Mouse (Mus musculus): ENCODE results near the gene Chchd2.
"Not testable (repeated sequence)": the region's sequence is repeated elsewhere in the genome, so short reads cannot be mapped to it uniquely, and the experiment has no call there.

Gene Chchd2

DNA sequence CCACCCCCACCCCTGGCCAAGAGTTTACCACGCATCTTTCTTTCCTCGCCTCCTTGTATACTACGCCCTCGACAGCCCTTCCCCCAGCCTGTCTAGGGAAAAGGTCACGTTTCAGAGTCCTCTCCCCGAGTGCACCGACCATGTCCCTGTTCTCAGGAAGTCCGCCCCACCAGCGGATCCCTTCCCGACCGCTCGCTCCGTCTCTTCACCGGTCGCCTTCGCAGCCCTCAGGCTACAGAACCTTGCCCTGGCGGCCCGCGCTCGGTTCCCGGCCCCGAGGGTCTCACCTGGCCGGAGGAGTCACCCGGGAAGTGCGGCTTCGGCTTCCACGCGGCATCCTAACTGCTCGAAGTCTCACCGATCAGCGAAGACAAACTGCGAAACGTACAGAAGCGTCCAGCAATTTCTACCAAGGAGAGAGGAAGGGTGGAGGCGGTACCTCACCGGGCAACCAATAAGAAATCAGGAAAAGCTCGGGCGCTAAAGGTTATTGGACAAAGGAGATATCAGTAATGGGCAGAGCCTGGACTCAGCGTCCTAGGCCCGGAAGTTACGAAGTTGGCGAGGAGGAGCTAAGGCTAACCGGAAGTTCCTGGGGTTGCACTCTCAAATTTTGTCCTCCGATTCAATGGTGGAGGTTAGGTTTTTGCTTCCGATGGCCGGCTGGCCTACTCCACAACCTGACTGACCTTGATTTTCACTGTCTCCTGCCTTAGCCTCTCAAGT is at the start of gene Chchd2:
Gene Chchd2, minus strand, starts transcription at position 560 of the 726 bp plus-strand sequence.
- peak; percentile 86 for DNase-seq (ENCODE audit: low spot score)

DNA sequence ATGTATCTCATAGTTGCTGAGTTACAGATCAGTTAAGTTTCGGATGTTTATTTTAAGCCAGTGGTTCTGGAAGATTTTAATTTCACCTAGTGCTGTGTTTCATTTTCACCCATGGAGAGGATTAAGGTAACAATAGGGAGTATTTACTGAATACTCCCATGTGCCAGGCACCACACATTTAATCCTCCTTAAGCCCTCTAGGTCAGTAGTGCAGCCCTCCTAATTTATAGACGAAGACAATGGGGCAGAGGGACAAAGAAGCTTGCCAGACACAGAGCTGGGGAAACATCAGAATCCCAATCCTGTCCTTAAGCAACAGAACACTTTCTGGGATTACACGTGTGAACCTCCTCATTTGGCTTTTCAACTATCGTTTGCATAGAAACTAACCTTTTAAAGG is 49.7 kb upstream of the Chchd2 start:
- no peak for DNase-seq (ENCODE audit: low spot score)

DNA sequence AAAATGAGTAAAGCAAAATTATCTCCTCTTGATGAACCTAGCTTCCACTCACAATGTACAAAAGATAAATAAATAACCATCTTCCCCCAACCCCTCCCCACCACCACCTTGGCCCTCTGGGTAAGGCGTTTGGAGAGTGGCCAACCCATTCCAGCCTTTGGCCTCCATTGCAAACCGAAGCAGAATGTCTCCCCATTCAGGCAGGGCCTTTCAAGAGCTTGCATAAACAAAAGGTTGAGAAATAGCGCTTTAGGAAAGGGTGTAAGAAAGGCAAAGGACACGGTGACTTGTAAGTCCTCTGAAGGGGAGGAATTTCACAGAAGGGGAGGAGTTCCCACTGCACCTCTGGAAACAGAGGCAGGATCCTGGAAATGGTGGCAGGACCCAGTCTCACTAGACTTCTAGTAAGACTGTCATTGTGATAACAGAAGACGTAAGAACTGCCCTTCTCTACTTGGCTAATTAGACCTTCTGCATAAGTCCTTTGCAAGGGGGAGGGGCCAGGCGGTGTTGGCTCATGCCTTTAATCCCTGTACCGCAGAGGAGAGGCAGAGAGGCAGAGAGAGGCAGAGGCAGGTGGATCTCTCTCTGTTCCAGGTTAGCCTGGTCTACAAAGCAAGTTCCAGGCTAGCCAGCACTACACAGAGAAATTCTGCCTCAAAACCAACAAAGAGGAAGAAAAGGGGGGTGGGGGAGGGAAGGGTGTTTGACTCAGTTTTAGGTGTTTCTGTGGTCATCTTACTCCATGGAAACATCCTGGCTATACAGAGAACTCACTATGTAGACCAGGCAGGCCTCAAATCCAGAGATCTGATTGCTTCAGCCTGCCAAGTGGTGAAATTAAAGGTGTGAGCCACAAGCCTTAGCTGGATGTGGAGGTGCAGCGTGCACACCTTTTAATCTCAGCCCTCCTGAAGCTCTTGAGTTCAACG is 42.9 kb upstream of the Chchd2 start:
- DNase-seq (ENCODE audit: low spot score): no peak

DNA sequence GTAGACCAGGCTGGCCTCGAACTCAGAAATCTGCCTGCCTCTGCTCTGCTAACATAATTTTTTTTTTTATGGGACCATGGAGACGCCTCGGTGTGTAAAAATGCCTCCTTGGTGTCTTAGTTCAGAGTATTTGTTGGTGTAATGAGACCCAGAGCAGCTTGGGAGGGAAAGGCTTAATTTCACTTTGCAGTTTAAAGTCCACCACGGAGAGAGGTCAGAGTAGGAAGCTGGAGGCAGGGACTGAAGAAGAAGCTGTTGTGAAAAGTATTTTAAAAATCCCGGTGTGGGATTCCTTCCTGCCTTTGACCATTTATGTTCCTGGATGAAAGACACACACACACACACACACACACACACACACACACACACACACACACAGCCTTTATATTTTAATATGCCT is 38.7 kb upstream of the Chchd2 start:
- no peak for DNase-seq (ENCODE audit: low spot score)

DNA sequence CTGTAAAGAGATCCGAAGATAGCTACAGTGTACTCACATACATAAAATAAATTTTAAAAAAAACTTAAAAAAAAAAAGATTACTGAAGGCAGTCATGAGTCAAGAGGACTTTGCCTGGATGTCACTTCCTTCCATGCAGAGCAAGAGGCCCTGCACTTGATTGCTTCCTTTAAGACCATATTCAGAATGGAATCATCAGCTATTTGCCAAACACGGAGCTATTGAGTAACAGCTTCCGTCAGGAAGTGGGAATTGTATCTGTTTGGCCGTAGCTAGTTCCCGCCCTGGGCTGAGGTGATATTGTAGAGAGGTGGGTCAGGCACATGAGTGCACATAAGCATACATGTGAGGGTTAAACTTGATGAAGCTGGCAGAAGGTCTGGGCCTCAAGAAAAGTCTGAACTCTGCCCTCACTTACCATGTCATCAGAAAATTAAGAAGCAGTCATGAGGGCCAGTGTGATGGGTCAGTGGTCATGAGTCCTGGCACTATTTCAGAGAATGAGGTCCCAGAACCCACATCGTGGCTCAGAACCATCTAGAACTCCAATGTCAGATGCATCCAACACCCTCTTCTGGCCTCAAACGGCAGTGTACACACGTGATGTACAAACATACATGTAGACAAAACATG is 37.7 kb upstream of the Chchd2 start:
- DNase-seq (ENCODE audit: low spot score): no peak

DNA sequence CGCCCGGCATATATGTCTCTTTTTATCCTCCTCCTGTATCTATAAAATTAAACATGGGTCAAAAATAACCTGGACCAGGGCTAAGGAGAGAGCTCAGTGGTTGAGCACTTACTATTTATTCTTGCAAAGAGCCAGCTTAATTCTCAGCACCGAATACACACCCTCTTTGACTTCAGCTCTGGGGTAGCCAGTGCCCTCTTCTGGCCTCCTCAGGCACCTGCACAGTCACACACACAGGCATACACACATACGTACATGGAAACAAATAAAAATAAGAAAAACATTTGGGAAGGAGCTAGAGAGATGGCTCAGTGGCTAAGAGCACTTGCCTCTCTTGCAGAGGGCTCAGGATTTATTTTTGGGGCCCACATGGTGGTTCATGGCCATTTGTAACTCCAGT is 34.7 kb upstream of the Chchd2 start:
- no peak for DNase-seq (ENCODE audit: low spot score)

DNA sequence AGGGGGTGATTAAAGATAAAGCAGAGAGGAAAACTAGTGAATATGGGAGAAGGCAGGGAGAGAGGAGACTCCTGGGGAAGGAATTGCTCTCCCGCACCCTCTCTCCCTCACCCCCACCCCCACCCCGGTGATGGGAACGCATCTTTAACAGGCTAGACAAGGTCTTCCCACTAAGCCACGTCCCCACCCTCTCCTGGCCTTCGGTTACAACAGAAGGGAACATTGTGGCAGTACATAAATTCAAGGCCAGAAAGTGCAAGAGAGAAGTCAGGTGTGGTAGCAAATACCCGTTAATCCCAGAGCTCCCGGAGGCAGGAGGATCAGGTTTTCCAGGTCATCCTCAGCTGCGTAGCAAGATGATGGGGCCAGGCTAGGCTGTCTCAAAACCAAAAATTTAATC is 32.0 kb upstream of the Chchd2 start:
- DNase-seq (ENCODE audit: low spot score): no peak

DNA sequence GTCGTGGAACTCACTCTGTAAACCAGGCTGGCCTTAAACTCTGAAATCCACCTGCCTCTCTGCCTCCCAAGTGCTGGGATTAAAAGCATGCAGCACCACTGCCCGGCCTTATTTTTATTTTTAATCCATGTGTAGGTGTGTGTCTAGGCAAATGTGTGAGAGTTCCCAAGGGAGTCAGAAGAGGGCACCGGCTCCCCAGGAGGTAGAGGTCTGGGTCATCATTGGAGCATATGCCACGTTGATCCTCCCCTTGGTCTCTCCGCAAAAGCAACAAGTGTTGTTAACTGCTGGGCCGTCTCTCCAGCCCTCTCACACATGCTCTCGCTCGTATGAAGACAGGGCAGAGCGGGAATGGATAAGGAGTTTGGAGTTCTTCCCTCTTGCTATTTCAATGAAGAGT is 31.5 kb upstream of the Chchd2 start:
- no peak for DNase-seq (ENCODE audit: low spot score)

DNA sequence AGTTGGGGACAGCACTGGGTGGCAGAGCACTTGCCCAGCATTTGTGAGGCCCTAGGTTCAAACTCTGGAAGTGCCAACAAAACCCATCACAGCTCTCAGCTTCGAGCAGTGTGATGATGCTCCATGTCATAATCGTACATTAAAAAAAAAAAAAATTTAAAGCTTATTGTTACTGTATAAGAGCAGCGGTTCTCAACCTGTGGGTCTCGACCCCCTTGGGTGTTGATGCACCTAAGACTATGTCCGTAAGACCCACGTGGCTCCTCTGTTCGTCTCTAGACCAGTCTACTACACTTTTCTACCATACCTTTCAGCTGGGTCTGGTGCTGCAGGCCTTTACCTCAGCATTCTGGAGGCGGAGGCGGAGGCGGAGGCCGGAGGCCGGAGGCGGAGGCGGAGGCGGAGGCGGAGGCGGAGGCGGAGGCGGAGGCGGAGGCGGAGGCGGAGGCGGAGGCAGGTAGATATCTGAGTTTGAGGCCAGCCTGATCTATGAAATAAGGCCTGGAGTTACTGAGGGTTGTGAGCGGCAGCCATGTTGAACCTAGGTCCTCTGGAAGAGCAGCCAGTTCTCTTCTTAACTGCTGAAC is 30.9 kb upstream of the Chchd2 start:
- no peak for DNase-seq (ENCODE audit: low spot score)

DNA sequence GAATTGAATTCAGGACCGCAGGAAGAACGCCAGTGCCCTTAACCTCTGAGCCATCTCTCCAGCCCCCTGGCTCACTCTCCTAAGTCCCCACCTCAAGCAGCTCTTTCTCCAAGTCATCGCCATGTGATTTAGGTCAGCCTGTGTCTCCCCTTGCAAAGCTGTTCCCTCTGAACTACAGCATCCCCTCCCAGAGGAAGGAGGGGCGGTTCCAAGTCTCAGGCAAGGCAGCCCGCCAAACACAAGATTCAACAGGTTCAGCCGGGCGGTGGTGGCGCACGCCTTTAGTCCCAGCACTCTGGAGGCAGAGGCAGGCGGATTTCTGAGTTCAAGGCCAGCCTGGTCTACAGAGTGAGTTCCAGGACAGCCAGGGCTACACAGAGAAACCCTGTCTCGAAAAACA is 28.2 kb upstream of the Chchd2 start:
- not testable (repeated sequence) for DNase-seq (ENCODE audit: low spot score)

DNA sequence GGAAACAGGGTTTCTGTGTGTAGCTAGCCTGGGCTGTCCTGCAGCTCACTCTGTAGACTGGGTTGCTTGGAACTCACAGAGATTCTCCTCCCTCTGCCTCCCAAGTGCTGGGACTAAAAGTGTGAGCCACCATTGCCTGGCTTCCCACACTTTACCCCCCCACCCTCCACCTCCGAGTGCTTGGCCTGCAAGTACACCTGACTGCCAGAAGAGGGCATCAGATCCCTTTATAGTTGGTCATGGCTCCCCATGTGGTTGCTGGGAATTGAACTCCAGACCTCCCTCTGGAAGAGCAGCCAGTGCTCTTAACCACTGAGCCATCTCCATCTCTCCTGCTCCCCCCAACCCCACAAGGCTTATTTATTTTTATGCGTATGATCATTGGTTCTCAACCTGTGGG is 26.8 kb upstream of the Chchd2 start:
- no peak for DNase-seq (ENCODE audit: low spot score)

DNA sequence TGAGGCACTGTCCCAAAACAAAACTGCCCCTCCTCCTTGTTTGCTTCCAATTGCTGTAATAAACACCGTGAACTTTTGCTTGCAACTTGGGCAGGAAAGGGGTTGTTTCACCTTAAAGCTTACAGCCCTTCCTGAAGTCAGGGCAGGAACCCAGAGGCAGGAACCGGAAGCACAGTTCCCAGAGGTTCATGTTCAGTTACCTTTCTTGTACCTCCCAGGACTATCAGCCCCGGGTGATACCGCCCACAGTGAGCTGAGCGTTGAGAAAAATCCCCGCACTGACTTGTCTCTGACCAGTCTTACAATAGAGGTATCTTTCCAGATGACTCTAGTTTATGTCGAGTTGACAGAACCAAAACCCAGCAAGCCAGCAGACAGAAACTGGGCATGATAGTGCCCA is 22.3 kb upstream of the Chchd2 start:
- DNase-seq (ENCODE audit: low spot score): no peak

DNA sequence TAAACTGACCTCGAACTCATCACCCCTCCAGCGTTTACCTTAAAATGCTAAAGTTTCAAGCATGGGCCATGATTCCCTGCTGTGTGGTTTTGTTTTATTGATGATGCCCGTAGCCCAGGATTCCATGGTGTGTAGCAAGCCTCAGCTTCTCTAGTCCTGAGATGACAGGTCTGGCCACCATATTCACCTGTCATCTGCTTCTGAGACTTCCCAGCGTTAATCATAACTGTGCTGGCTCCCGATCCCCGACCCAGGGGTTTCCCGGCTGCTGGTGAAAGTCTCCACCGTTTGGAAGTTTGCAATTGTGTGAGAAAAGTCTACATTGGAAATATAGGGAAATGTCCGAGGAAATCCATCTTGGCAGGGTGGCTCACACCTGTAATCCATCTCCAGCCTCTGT is 21.9 kb upstream of the Chchd2 start:
- no peak for DNase-seq (ENCODE audit: low spot score)

DNA sequence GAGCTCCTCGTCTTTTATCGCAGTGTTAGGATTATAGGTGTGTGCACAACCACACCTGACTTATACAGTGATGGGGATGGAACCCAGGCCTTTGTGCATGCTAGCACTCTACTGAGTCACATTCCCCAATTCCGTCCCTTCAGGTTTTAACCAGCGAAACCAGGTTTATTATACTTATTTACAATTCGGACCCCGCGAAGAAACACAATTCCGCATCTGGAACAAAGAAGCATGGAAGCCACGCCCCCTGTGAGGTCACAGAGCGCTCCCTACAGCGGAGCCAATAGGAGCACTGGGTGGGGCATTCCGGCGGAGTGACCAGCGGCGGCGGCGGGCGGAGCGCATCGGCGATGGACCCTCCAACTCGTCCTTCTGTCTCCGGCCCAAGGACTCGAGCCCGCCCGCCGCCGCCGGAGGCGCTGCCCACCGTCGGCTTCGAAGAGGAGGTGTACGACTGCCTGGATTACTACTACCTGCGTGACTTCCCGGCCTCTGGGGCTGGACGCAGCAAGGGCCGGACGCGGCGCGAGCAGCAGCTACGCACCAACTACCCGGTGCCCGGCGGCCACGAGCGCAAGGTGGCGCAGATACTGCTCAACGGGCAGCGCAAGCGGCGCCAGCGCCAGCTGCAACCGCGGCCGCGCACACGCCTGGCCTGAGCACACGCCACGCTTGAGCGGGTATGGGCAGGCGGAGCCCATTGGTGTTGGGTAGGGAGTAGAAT is 21.1 kb upstream of the Chchd2 start, which contains the start of gene Nupr1l:
Gene Nupr1l, plus strand, starts transcription at position 299 of the 724 bp plus-strand sequence.
- DNase-seq (ENCODE audit: low spot score): peak; percentile 97

DNA sequence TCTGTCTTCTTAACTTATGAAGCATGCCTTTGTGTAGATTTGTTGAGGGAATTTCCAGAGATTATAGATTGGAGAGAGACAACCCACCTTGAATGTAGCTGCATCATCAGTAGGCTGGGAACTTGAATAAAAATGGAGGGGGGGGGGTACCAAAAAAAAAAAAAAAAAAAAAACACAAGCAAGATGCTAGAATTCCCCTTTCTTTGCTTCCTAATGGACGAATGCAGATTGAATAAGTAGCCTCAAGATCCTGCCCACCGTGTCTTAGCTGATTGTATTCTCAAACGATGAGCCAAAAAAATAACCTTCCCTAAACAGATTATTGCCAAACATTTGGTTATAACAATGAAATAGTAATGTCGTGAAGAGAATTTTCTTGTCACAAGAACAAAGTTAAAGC is 20.5 kb upstream of the Chchd2 start:
- no peak for DNase-seq (ENCODE audit: low spot score)

DNA sequence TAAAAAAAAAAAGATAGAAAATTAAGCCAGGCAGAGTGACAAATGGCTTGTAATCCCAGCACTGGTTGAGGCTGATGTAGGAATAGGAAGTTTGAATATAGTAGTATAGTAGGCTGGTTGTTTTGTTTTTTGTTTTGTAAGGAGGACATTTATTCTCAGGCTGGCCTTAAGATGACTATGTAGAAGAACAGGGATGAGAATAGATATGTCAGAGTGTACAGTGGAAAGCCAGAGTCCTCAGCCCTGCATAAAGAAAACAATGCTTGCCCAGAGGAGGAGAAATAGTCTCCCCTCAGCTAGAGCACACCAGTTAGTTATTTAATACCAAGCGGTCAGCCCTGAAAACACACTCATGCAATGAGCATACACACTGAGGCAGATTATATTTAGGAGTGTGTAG is 11.2 kb upstream of the Chchd2 start, which contains the start of gene Phkg1:
Gene Phkg1, minus strand, starts transcription at position 101 of the 400 bp plus-strand sequence.
- no peak for DNase-seq (ENCODE audit: low spot score)

DNA sequence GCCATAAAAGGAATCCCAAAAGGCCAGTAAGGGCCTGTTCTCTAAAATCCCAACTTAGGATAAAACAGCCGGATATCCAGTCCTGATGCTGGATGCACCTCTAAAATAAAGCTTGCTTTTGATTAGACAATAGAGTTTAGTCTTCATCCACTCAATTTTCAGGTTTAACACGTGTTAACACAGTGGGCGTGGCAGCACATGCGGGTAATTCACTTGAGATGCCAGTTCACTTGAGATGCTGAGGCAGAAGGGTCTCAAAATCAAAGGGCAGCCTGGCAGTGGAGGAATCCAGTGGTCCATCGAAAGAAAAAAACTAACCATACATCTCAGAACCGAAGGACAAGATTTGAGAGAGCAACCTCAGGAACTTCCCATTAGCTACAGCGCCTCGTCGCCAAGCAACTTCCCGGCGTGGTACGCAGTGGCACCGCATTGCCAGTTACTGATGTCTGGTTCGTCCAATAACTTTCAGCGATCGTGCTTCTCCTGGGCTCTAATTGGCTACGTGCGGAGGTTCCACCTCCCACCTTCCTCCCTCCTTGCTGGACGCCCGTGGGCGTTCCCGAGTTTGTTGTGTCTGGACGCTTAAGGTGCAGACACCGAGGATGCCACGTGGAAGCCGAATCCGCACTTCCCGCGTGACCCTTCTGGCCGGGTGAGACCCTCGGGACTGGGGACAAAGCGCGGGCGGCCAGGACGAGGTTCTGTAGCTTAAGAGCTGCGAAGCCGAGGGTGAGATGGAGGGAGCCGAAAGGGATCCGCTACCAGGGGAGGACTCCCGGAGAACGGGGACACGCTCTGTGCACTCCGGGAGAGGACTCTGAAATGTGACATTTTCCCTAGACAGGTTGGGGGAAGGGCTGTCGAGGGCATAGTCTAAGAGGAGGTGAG is 8.2 kb upstream of the Chchd2 start, which contains the start of gene Zbed5:
Gene Zbed5, plus strand, starts transcription at position 526 of the 891 bp plus-strand sequence.
- DNase-seq (ENCODE audit: low spot score): peak; percentile 86

DNA sequence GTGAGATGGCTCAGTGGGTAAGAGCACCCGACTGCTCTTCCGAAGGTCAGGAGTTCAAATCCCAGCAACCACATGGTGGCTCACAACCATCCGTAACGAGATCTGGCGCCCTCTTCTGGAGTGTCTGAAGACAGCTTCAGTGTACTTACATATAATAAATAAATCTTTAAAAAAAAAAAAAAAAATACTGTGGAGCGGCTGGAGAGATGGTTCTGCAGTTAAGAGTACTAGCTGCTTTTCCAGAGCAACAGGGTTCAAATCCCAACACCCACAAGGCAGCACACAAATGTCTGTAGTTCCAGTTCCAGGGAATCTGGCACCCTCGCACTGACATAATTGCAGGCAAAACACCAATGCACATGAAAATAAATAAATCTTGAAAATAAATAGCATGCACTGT is 3.1 kb upstream of the Chchd2 start:
- not testable (repeated sequence) for DNase-seq (ENCODE audit: low spot score)

DNA sequence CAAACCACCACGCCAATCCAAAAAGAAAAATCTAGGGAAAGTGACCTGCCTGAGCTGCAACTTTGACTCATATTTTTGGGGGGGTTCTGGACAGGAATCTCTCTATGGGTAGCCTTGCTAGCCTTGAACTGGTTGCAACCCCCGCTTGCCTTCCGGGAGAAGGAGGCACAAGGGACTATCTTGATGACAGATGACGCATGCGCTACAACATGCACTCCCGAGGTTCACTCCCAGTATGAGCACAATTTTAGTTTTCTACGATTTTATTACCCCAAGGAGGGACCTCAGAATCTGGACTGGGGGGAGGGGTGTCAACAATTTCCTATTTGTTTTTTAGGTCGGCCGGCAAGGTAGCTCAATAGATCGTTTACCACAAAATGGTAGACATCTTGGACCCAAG is 999 bp downstream of the Chchd2 start:
- DNase-seq (ENCODE audit: low spot score): no peak

DNA sequence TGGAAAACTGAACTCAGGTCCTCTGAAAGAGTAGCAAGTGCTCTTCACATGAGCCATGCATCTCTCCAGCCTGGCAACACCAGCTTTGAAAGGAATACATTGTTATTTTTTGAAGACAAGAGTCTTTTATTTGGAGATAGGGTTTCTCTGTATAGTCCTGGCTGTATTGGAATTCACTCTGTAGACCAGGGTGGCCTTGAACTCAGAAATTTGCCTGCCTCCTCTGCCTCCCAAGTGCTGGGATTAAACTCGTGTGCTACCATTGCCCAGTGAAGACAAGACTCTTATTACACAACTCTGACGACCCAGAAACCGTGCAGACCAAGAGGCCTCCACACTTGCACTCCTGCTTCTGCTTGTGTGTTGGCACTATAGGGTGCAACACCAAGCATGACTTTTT is 7.4 kb downstream of the Chchd2 start:
- peak; percentile 42 for DNase-seq (ENCODE audit: low spot score)
